Mouse (Mus musculus) cerebellum, adult 2 months (tissue): Measurements from ENCODE around the gene Nrg3.

Experiments
- CTCF ChIP-seq: fragments of 200-500 bp; IDR thresholded peaks from 2 replicates; pipeline ENCODE4 v1.5.1; 2011; ENCODE audit warnings: low read depth, mild to moderate bottlenecking, control low read depth, low read length, moderate library complexity, borderline replicate concordance; ENCODE audit not compliant: insufficient read depth
- POLR2A ChIP-seq: fragments of 200-500 bp; IDR thresholded peaks from 2 replicates; pipeline ENCODE4 v1.6.1; 2011; ENCODE audit warnings: low read length, control low read depth, borderline replicate concordance; ENCODE audit not compliant: insufficient read depth

- no peak for TF ChIP-seq CTCF
- no peak for TF ChIP-seq POLR2A
These were observed 354.9 kb downstream of the Nrg3 start for GRCm38 (mm10) chr14:39117977-39118376.
